Mouse (Mus musculus): ENCODE measurements at regions not wholly inside any gene's neighbourhood (a gene's known extent, or its start where the extent isn't known, plus 50 kb on each side); places are given as distances from the start of the nearest gene placed in this dataset.
"Not testable (repeated sequence)": the region's sequence is repeated elsewhere in the genome, so short reads cannot be mapped to it uniquely, and the experiment has no call there.

DNA sequence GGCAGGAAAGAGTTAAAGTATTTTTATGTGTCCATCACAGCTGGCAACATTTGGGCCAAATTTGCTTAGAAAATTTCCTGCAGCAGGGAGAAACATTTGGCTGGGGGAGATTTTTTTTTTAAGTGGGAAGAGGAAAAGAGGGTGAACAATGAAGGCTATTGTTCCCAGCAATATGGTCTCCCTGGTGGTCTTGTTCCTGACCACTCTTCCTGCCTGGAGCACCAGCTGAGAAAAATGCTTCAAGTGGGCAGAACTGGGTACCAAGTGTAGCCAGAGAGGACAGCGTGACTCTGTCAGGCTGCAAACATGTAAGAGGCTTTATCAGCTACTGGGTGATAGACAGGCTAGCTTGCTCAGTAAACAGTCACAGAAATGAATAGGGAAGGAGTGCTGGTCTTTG is 194.3 kb upstream of the Palmd start:
- no peak for ATAC-seq
- no peak overlapping the region for H3K27ac ChIP-seq (ENCODE audit: low read length)
- no peak overlapping the region for H3K9ac ChIP-seq (ENCODE audit: low read depth, low read length)
- WGBS = 30% methylated on average over 1 of the region's 1 CpGs
- H3K27me3 ChIP-seq (replicated peaks; ENCODE audit: control insufficient read depth, insufficient read depth, low read length) = no peaks in the 10 kb centered on the region
- no peaks in the 10 kb centered on the region for H3K4me1 ChIP-seq (ENCODE audit: control insufficient read depth, insufficient read depth, low read length)
- no peak overlapping the region for H3K4me2 ChIP-seq (ENCODE audit: low read depth, low read length)
- no peaks in the 10 kb centered on the region for H3K36me3 ChIP-seq (ENCODE audit: control insufficient read depth, insufficient read depth, low read length)
- no peak overlapping the region for H3K4me3 ChIP-seq (ENCODE audit: low read length)
- no peaks in the 10 kb centered on the region for H3K9me3 ChIP-seq (ENCODE audit: control insufficient read depth, low read length)

DNA sequence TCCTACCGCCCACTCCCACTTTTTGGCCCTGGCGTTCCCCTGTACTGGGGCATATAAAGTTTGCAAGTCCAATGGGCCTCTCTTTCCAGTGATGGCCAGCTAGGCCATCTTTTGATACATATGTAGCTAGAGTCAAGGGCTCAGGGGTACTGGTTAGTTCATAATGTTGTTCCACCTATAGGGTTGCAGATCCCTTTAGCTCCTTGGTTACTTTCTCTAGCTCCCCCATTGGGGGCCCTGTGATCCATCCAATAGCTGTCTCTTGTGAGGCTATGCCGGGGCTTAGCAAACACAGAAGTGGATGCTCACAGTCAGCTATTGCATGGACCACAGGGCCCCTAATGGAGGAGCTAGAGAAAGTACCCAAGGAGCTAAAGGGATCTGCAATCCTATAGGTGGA is 191.9 kb upstream of the Palmd start:
- H3K27ac ChIP-seq (ENCODE audit: low read length); H3K9me3 ChIP-seq (ENCODE audit: control insufficient read depth, low read length); H3K36me3 ChIP-seq (ENCODE audit: control insufficient read depth, insufficient read depth, low read length); H3K4me1 ChIP-seq (ENCODE audit: control insufficient read depth, insufficient read depth, low read length); ATAC-seq; H3K9ac ChIP-seq (ENCODE audit: low read depth, low read length); H3K4me3 ChIP-seq (ENCODE audit: low read length); H3K27me3 ChIP-seq (replicated peaks; ENCODE audit: control insufficient read depth, insufficient read depth, low read length); H3K4me2 ChIP-seq (ENCODE audit: low read depth, low read length): not testable (repeated sequence)
- WGBS = 87% methylated on average over 3 of the region's 3 CpGs

DNA sequence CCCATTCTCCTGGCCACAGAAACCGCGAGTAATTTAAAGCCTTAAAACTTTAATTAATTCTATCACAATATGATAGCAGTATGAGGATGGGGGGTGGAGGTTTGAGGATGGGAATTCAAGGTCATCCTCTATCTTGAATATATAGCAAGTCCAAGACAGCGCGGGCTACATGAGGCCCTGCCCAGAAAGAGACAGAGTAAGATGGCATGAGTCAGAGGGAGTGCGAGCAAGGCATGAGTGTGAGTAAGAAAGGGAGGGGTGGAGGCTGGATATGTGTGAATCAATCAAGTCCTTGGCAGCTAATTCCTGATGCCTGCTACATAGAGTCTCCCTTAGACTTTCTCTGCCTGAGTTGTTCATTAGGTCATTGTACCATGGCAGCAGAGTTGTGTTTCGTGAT is 186.5 kb upstream of the Palmd start:
- H3K4me1 ChIP-seq (ENCODE audit: control insufficient read depth, insufficient read depth, low read length) = no peaks in the 10 kb centered on the region
- no peak overlapping the region for H3K27ac ChIP-seq (ENCODE audit: low read length)
- no peaks in the 10 kb centered on the region for H3K27me3 ChIP-seq (replicated peaks; ENCODE audit: control insufficient read depth, insufficient read depth, low read length)
- H3K36me3 ChIP-seq (ENCODE audit: control insufficient read depth, insufficient read depth, low read length) = no peaks in the 10 kb centered on the region
- H3K9ac ChIP-seq (ENCODE audit: low read depth, low read length) = no peak overlapping the region
- H3K4me3 ChIP-seq (ENCODE audit: low read length) = no peak overlapping the region
- H3K9me3 ChIP-seq (ENCODE audit: control insufficient read depth, low read length) = no peaks in the 10 kb centered on the region
- ATAC-seq = no peak
- H3K4me2 ChIP-seq (ENCODE audit: low read depth, low read length) = no peak overlapping the region
- 88% methylated on average over 6 of the region's 6 CpGs for WGBS

DNA sequence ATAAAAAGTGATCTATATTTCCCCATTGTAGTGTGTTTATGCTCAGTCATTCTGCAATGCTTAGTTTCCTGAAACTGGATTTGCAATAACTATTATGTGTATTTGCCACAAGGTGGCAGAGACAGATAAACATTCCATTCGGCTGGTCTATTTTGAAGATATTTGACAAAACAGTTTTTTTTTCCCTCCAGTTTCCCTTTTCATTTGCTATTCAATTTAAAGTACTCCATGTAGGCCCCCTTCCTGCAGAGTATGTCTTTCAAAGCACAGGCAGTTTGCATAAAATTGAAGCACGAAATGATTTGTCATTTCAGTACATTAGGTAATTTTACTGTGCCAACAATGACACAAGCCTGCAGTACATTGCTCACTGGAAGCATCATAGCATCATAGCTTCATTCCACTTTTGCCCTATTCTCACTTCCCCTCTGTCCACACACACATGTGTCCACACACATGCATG is 184.3 kb upstream of the Palmd start:
- no peaks in the 10 kb centered on the region for H3K36me3 ChIP-seq (ENCODE audit: control insufficient read depth, insufficient read depth, low read length)
- WGBS = 67% methylated on average over 2 of the region's 2 CpGs
- no peaks in the 10 kb centered on the region for H3K9me3 ChIP-seq (ENCODE audit: control insufficient read depth, low read length)
- H3K4me2 ChIP-seq (ENCODE audit: low read depth, low read length) = no peak overlapping the region
- no peak overlapping the region for H3K4me3 ChIP-seq (ENCODE audit: low read length)
- ATAC-seq = no peak
- no peak overlapping the region for H3K27ac ChIP-seq (ENCODE audit: low read length)
- no peak overlapping the region for H3K9ac ChIP-seq (ENCODE audit: low read depth, low read length)
- H3K27me3 ChIP-seq (replicated peaks; ENCODE audit: control insufficient read depth, insufficient read depth, low read length) = no peaks in the 10 kb centered on the region
- no peaks in the 10 kb centered on the region for H3K4me1 ChIP-seq (ENCODE audit: control insufficient read depth, insufficient read depth, low read length)

DNA sequence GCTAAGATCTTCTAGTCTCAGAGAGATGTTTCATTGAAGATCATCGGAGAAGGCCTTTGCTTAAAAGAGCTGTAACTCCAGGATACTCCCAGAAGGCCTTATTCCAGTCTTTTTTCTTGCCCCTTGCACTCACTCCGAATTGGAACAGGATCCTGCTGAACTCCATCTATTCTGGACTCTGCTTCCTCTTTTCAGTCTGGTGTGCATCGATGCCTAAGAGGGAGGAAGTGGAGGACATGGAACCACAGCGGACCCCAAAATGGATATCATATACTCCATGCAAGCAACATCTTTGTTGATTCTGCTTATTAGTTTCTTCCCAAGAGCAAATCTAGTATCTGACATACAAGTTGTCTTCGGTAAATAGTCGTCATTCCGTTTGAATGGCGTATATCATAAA is 183.6 kb upstream of the Palmd start:
- no peak overlapping the region for H3K9ac ChIP-seq (ENCODE audit: low read depth, low read length)
- no peaks in the 10 kb centered on the region for H3K36me3 ChIP-seq (ENCODE audit: control insufficient read depth, insufficient read depth, low read length)
- no peak overlapping the region for H3K4me2 ChIP-seq (ENCODE audit: low read depth, low read length)
- H3K4me3 ChIP-seq (ENCODE audit: low read length) = no peak overlapping the region
- 81% methylated on average over 8 of the region's 8 CpGs for WGBS
- H3K9me3 ChIP-seq (ENCODE audit: control insufficient read depth, low read length) = no peaks in the 10 kb centered on the region
- no peaks in the 10 kb centered on the region for H3K4me1 ChIP-seq (ENCODE audit: control insufficient read depth, insufficient read depth, low read length)
- H3K27me3 ChIP-seq (replicated peaks; ENCODE audit: control insufficient read depth, insufficient read depth, low read length) = no peaks in the 10 kb centered on the region
- H3K27ac ChIP-seq (ENCODE audit: low read length) = no peak overlapping the region
- ATAC-seq = no peak

DNA sequence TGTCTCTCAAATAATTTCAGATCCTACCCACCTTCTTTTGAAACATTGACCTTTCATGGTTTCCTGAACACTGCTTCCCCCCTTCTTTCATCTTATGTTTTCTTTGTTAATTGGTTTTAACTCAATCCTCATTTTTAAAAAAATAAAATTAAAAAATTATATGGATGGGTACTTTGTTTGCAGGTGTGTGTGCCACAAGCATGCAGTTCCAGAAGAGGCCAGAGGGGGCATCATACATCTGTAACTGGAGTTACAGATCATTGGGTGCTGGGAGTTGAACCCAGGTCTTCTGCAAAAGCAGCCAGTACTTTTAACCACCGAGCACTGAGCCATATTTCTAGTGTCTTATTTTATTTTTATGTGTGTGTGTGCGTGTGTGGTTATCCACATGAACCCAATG is 178.6 kb upstream of the Palmd start:
- no peak overlapping the region for H3K4me2 ChIP-seq (ENCODE audit: low read depth, low read length)
- H3K4me1 ChIP-seq (ENCODE audit: control insufficient read depth, insufficient read depth, low read length) = no peaks in the 10 kb centered on the region
- H3K27me3 ChIP-seq (replicated peaks; ENCODE audit: control insufficient read depth, insufficient read depth, low read length) = no peaks in the 10 kb centered on the region
- WGBS = 83% methylated on average over 2 of the region's 2 CpGs
- H3K27ac ChIP-seq (ENCODE audit: low read length) = no peak overlapping the region
- H3K9me3 ChIP-seq (ENCODE audit: control insufficient read depth, low read length) = no peaks in the 10 kb centered on the region
- ATAC-seq = no peak
- H3K36me3 ChIP-seq (ENCODE audit: control insufficient read depth, insufficient read depth, low read length) = no peaks in the 10 kb centered on the region
- H3K4me3 ChIP-seq (ENCODE audit: low read length) = no peak overlapping the region
- H3K9ac ChIP-seq (ENCODE audit: low read depth, low read length) = no peak overlapping the region

DNA sequence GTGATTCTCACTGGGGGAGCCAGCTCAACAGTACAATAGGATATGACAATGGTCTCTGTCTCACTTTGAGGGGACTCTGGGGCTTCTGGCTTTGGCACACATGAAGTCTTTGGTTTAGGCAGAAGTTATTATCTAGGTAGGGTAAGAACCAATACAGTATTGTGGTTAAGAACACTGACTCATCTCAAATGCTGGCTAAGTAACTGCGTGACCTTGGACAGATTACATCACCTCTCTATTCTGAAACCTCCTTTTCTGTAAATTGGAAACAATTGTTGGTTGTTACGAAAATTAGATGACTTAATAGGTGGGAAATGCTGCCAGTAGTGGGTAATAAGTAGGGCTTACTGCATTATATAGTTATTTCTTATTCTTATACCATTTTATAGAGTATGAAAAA is 171.0 kb upstream of the Palmd start:
- Histone ChIP-seq H3K27ac (ENCODE audit: low read length) (no peak overlapping the region), H3K4me1 (ENCODE audit: control insufficient read depth, insufficient read depth, low read length) (no peaks in the 10 kb centered on the region), H3K27me3 (replicated peaks; ENCODE audit: control insufficient read depth, insufficient read depth, low read length) (no peaks in the 10 kb centered on the region), H3K4me2 (ENCODE audit: low read depth, low read length) (no peak overlapping the region), H3K4me3 (ENCODE audit: low read length) (no peak overlapping the region), H3K36me3 (ENCODE audit: control insufficient read depth, insufficient read depth, low read length) (no peaks in the 10 kb centered on the region), H3K9me3 (ENCODE audit: control insufficient read depth, low read length) (no peaks in the 10 kb centered on the region), H3K9ac (ENCODE audit: low read depth, low read length) (no peak overlapping the region)
- ATAC-seq = no peak
- WGBS = 81% methylated on average over 2 of the region's 2 CpGs

DNA sequence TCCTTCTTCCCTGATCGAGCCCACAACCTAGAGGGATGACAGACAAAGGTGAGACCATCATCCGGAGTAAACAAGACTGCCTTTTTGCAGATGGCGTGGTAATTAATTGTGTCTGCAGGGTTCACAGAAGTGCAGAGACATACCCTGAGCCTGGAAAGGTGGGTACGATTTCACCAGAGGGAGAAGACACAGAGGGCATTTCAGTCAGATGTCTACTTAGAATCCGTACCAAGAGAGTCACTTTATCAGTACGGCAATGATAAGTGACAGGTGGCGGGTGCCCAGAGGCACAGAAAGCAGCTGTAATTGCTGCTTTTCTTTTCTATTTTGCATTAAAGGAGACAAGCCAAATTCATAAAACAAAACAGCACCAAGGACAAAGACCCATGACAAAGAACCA is 169.9 kb upstream of the Palmd start:
- H3K9me3 ChIP-seq (ENCODE audit: control insufficient read depth, low read length) = no peaks in the 10 kb centered on the region
- H3K27ac ChIP-seq (ENCODE audit: low read length) = no peak overlapping the region
- H3K36me3 ChIP-seq (ENCODE audit: control insufficient read depth, insufficient read depth, low read length) = no peaks in the 10 kb centered on the region
- no peaks in the 10 kb centered on the region for H3K27me3 ChIP-seq (replicated peaks; ENCODE audit: control insufficient read depth, insufficient read depth, low read length)
- H3K9ac ChIP-seq (ENCODE audit: low read depth, low read length) = no peak overlapping the region
- WGBS = 74% methylated on average over 7 of the region's 7 CpGs
- no peak for ATAC-seq
- H3K4me2 ChIP-seq (ENCODE audit: low read depth, low read length) = no peak overlapping the region
- no peaks in the 10 kb centered on the region for H3K4me1 ChIP-seq (ENCODE audit: control insufficient read depth, insufficient read depth, low read length)
- H3K4me3 ChIP-seq (ENCODE audit: low read length) = no peak overlapping the region

DNA sequence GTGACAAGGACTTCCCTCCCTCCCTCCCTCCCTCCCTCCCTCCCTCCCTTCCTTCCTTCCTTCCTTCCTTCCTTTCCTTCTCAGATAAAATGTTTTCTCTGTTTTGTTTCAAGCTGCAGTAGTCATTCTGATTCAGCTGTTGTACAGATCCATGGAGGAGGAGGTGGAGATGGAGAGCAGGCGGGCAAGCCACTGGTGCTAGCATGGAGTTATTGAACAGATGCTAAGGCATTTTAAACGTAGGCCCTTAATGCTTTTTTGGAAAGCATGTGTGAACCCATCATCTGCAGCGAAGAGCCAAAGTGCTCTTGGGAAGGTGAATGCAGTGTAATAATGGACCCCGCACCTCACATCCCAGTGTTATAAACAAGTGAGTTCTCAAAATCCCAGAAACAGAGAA is 164.1 kb upstream of the Palmd start:
- Histone ChIP-seq H3K27ac (ENCODE audit: low read length) (no peak overlapping the region), H3K36me3 (ENCODE audit: control insufficient read depth, insufficient read depth, low read length) (no peaks in the 10 kb centered on the region), H3K4me1 (ENCODE audit: control insufficient read depth, insufficient read depth, low read length) (no peaks in the 10 kb centered on the region), H3K9me3 (ENCODE audit: control insufficient read depth, low read length) (no peaks in the 10 kb centered on the region), H3K27me3 (replicated peaks; ENCODE audit: control insufficient read depth, insufficient read depth, low read length) (no peaks in the 10 kb centered on the region), H3K9ac (ENCODE audit: low read depth, low read length) (no peak overlapping the region), H3K4me3 (ENCODE audit: low read length) (no peak overlapping the region), H3K4me2 (ENCODE audit: low read depth, low read length) (no peak overlapping the region)
- 87% methylated on average over 4 of the region's 4 CpGs for WGBS
- no peak for ATAC-seq

DNA sequence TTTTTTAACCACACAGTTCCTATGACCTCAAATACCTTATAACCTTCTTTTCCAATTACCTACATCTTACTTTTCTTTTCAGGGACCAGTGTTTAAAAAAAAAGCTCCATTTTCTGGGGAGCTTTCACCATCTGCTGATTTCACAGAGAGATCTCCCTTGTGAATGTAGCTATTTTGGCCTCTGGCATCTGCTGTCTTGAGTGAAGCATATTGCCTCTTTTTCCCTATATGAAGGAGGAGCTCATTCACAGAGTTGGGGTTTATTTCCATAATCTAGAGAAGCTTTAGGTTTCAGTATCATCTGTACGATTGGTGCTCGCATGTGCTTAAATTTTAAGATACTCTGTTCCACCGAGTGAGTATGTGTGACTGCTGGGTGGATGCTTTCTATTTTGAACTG is 153.4 kb upstream of the Palmd start:
- no peak overlapping the region for H3K27ac ChIP-seq (ENCODE audit: low read length)
- ATAC-seq = no peak
- 91% methylated on average over 3 of the region's 3 CpGs for WGBS

More for the DNA sequence above, 153.4 kb upstream of the Palmd start:
- H3K4me3 ChIP-seq (ENCODE audit: low read length) = no peak overlapping the region
- no peak overlapping the region for H3K4me2 ChIP-seq (ENCODE audit: low read depth, low read length)
- H3K9me3 ChIP-seq (ENCODE audit: control insufficient read depth, low read length) = no peaks in the 10 kb centered on the region
- no peaks in the 10 kb centered on the region for H3K4me1 ChIP-seq (ENCODE audit: control insufficient read depth, insufficient read depth, low read length)
- no peaks in the 10 kb centered on the region for H3K27me3 ChIP-seq (replicated peaks; ENCODE audit: control insufficient read depth, insufficient read depth, low read length)
- H3K9ac ChIP-seq (ENCODE audit: low read depth, low read length) = no peak overlapping the region
- no peaks in the 10 kb centered on the region for H3K36me3 ChIP-seq (ENCODE audit: control insufficient read depth, insufficient read depth, low read length)

All from intestine, embryonic 16.5 days (tissue).